Mouse (Mus musculus) E14TG2a.4 (cell line): ENCODE measurements around the gene Prdm11.

Experiments used
- CTCF ChIP-seq: conservative IDR thresholded peaks from 2 replicates; pipeline ENCODE4 v1.5.1; 2014; ENCODE audit warnings: low read length
- NANOG ChIP-seq: IDR thresholded peaks from 2 replicates; pipeline ENCODE4 v1.6.1; 2014; ENCODE audit warnings: borderline replicate concordance, low read length, mixed read lengths
- POU5F1 ChIP-seq: IDR thresholded peaks from 2 replicates; pipeline ENCODE4 v1.6.1; 2014; ENCODE audit warnings: low read length, borderline replicate concordance

DNA sequence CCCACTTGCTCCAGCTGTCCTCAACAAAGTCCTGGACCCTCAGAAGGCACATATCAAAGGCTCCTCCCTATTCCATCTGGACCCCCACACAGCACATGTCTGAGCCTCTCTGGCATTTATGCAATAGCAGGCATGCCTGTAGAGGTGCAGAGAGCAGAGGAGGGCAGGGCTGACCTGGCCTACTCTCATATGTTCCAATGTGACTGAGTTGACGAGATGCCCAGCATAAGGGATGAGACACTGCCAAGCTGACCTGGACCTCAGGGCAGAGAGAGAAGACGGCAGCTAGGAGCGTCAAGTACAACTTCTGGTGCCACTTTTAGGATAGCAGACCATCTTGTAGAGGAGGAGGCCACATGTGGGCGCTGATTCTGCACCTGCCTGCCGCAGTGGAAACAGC, 54.0 kb downstream of the Prdm11 start:
- TF ChIP-seq CTCF = no peak
- TF ChIP-seq NANOG = no peak
- TF ChIP-seq POU5F1 = no peak
